Mouse (Mus musculus) C3H10T1/2 (cell line): ENCODE results near the gene Olfr1029. TPM values are rescaled to one million over a fixed set of nuclear protein-coding genes. Genes with fewer than 3 reads are reported as not detected.

Experiments used
- polyA plus RNA-seq, 2 experiments: library from polyadenylated mRNA; unstranded; fragments of >200 nt; fragmentation: generic; extraction: Trizol; gene quantifications; one replicate each; pipeline ENCODE4 v1.2.1; 2012; ENCODE audit warnings: missing spikeins in 2 of 2

The Olfr1029 gene
- not detected for polyA plus RNA-seq

GRCm38 (mm10) chr2:85973595-85973994, at the start of gene Olfr1029:
Olfr1029 (plus strand) TSS chr2:85973895.

DNA sequence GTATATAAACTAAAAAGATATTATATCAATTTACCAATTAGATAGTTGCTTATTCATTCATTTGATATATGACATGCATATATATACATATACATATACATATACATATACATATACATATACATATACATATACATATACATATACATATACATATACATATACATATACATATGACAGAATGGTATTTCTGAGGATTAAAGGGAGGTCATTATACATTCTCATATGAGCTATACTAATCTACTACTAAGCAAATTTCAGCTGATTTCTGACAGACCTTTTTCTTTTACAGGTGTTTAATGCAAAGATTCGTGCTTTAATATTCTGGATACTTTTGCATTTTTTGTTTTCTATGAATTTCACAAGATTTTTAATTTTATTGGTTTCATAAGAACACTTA, 23.6 kb upstream of the Olfr1029 start, which contains the start of gene Olfr1028:
Gene Olfr1028, plus strand, starts transcription at position 301 of the 400 bp plus-strand sequence.

DNA sequence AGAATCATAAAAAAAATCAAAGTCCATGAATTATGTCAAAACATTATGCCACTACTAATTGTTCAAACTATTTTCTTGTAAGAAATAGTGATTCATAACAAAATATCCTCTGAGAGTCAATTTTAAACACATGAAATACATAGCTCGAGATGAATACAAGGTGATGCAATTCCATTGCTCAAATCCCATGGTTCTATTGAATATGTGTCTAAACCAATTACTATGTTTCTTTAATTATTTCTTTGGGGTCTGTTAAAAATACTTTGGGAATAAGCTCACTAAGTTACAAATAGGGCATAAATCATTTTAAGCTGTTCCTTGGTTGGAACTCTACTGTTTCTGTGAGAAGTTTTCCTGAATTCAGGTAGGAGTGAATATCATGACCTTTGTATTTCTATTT, 5.3 kb downstream of the Olfr1029 start, which contains the start of gene Olfr1030:
Gene Olfr1030, plus strand, starts transcription at position 301 of the 400 bp plus-strand sequence.

DNA sequence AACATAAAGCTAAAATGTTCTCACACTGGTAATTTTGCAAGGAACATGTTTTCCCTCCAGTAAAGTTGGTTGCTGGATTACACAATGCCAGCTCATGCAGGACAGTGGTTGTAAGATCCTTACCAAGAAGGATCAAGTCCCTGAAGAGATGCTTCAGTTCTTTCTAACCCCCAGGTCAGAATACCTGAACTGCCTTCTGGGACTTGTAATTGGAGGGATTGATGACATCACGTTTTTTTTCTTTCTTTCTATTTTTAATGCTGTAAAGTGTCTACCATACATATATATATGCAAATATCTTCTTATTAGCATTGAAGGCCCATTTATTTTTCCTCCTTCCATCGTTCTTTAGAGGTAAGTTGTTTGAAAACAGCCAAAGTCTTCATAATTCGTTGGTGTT, 16.3 kb downstream of the Olfr1029 start, which contains the start of gene Olfr1031:
Gene Olfr1031, plus strand, starts transcription at position 301 of the 400 bp plus-strand sequence.

DNA sequence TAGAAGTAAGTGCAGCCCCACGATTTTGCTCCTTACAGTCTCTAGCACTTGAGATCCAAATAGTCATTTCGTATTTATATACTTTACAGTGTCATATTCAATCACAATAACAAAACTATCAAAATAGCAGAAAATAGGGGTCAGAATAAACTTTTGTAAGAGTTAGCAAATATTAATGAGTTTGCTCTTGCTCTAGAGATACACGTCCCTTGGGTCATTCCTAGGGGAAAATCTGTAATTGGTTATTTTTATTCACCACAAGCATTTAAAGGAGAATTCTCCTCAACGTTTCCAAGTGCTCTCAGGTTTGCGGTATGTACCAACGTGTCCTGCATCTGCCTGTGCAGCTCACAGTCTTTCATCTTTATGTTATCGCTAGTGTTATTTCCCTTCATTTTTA, 31.5 kb downstream of the Olfr1029 start, which contains the start of gene Olfr1032:
Gene Olfr1032, plus strand, starts transcription at position 301 of the 400 bp plus-strand sequence.

DNA sequence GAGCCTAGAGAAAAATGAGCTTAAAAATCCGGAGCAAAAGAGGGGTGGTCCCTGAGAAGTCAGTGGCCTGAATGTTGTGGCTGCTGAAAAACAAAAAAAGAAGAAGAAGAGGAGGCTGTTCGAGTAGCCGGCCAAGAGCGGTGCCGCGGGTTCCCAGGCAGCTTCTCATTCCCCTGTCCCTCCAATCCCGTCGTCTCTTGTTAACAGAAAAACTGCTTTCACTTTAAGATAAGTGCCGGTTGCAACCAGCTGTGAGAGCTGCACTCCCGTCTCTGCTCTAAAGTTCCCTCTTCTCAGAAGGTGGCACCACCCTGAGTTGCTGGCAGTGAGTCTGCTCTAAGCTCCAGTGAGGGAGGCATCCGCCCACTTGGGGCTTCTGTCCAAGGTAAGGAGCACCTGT, 46.7 kb downstream of the Olfr1029 start, which contains the start of gene Olfr1033:
Gene Olfr1033, plus strand, starts transcription at position 228 of the 400 bp plus-strand sequence.

Other genes starting within 250 kb of the Olfr1029 start
- not detected for gene Olfr1012, start 211.1 kb upstream of the Olfr1029 start, polyA plus RNA-seq
- gene Olfr1013, start 206.8 kb upstream of the Olfr1029 start, polyA plus RNA-seq: not detected
- not detected for gene Olfr1014, start 201.2 kb upstream of the Olfr1029 start, polyA plus RNA-seq
- not detected for gene Olfr1015, start 191.9 kb upstream of the Olfr1029 start, polyA plus RNA-seq
- gene Olfr1016, start 171.4 kb upstream of the Olfr1029 start, polyA plus RNA-seq: not detected
- gene Olfr1018, start 155.4 kb upstream of the Olfr1029 start, polyA plus RNA-seq: not detected
- gene Olfr1019, start 128.4 kb upstream of the Olfr1029 start, polyA plus RNA-seq: not detected
- gene Olfr1020, start 126.9 kb upstream of the Olfr1029 start, polyA plus RNA-seq: not detected
- not detected for gene Olfr1022, start 105.3 kb upstream of the Olfr1029 start, polyA plus RNA-seq
- not detected for gene Olfr1023, start 88.3 kb upstream of the Olfr1029 start, polyA plus RNA-seq
- not detected for gene Olfr1024, start 68.8 kb upstream of the Olfr1029 start, polyA plus RNA-seq
- gene Olfr1025-ps1, start 58.7 kb upstream of the Olfr1029 start, polyA plus RNA-seq: not detected
- gene Olfr1026, start 52.3 kb upstream of the Olfr1029 start, polyA plus RNA-seq: not detected
- gene Olfr1028, start 23.5 kb upstream of the Olfr1029 start, polyA plus RNA-seq: not detected
- gene Olfr1030, start 5.4 kb downstream of the Olfr1029 start, polyA plus RNA-seq: not detected
- gene Olfr1031, start 16.4 kb downstream of the Olfr1029 start, polyA plus RNA-seq: not detected
- gene Olfr1032, start 31.6 kb downstream of the Olfr1029 start, polyA plus RNA-seq: not detected
- gene Olfr1033, start 46.7 kb downstream of the Olfr1029 start, polyA plus RNA-seq: not detected
- gene Olfr1034, start 72.0 kb downstream of the Olfr1029 start, polyA plus RNA-seq: not detected
- gene Olfr1036, start 100.1 kb downstream of the Olfr1029 start, polyA plus RNA-seq: not detected
- not detected for gene Olfr1037, start 113.5 kb downstream of the Olfr1029 start, polyA plus RNA-seq
- gene Olfr1039, start 162.0 kb downstream of the Olfr1029 start, polyA plus RNA-seq: not detected
- gene Olfr1040, start 172.8 kb downstream of the Olfr1029 start, polyA plus RNA-seq: not detected
- not detected for gene Olfr1042, start 187.9 kb downstream of the Olfr1029 start, polyA plus RNA-seq
- not detected for gene Olfr1043, start 193.6 kb downstream of the Olfr1029 start, polyA plus RNA-seq
- not detected for gene Olfr1044, start 203.9 kb downstream of the Olfr1029 start, polyA plus RNA-seq
- not detected for gene Olfr52, start 211.8 kb downstream of the Olfr1029 start, polyA plus RNA-seq
- not detected for gene Olfr1045, start 229.1 kb downstream of the Olfr1029 start, polyA plus RNA-seq
- gene Olfr1046, start 245.4 kb downstream of the Olfr1029 start, polyA plus RNA-seq: not detected